Mouse (Mus musculus) Muller cell, postnatal 12 days (primary cell): ENCODE data around the gene Lonp2.

Experiments used
- DNase-seq: peaks from one replicate; pipeline ENCODE4 v3.0.0-alpha.2; 2015; ENCODE audit errors: inconsistent ontology term

The Lonp2 gene

DNA sequence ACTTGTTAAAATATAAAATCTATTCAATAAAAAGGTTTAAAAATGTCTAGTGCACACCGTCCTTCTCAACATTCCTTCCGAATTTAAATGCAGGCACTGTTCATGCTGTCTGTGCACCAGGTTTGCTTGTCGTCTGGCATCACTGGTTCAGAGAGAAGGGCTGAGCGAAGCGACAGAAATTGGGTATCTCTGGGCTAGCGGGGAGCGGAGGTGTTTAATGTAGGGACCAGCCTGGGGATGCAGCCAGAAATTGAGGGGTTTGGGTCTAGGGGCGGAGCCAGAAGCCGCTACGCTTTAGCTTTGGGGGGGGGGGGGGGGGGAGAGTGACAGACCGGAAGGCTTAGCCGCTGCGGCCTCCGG lies 312 bp upstream of the Lonp2 start:
- no peak for DNase-seq

DNA sequence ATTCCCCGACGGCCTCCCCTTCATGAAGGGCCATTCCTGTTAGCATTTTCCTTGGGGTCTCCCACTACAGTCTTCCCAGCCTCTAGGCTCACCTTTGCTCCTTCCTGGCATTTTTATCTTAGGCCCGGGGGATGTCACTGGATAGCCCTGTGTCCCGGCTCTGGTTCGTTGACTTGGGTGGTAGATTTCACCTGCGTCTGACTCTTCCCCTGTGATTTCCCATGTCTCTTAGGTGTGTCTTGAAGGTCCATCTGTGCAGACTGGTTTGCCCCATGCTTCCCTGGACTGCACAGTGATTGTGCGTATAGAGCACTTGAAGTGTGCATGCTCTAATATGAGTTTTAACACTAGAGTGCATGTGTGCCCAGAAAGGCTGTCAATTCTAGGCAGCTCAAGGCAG lies 1.1 kb downstream of the Lonp2 start:
- no peak for DNase-seq

DNA sequence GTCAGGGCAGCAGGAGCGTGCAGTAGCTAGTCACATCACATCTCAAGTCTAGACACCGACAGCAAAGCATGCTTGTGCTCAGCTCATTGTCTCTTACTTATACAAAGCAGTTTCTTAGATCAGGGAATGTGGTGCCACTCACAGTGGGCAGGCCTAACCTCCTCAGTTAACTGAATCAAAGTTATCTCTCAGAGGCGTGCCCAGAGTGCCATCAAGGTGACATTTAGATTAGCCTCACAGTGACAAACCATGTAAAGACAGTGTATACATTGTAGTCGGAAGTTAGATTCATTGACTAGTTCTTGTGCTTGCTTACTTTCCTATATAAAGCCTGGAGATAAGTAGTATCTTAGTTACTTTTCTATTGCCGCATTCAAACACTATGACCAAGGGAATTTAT lies 6.4 kb downstream of the Lonp2 start:
- no peak for DNase-seq

DNA sequence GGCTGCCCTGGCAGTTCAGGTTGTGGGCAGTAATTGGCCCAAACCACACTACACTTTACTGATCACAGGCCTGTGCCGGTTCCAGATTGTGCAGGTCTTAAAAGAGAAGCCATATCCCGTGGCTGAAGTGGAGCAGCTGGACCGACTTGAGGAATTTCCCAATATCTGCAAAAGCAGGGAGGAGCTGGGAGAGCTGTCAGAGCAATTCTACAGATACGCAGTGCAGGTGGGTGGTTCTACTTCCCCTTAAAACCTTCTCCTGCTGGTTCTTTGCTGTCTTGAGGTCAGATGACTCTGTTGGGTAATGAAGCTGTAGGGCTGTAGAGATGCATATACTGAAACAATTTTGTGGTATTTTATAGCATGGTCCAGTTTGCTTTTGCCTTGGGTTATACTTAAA lies 7.6 kb downstream of the Lonp2 start:
- DNase-seq = no peak

DNA sequence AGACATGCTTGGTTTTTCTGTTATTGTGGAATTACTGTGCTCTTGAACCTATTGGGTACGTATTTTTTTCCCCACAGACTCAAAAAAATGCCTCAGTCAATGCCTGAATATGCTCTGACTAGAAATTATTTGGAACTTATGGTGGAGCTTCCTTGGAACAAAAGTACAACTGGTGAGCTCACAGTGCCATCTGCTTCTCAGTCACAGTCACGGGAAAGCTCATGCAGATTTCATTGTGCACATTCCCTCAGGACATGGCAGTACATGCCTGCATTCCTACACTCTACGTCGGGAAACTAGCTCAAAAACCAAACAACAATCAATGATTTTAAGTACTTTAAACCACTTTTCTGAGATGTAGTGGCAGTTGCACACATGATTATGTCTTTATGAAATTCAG lies 14.0 kb downstream of the Lonp2 start:
- no peak for DNase-seq

DNA sequence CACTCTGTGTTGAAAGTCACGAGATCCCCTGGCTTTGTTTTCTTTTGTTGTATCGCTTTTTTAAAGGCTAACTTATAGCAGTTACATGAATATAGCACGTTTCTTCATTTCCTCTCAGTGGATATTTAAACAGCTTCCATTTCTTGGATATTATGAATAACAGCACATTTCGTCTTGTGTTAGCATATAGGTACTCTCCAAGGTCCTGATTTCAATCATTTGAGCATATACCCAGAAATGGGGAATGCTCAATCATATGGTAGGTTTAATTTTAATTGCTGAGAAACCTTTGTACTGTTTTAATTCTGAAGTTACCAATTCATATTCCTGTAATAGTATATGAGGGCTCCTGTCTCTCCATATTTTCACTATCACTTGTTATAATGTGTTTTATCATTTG lies 15.1 kb downstream of the Lonp2 start:
- DNase-seq = no peak

DNA sequence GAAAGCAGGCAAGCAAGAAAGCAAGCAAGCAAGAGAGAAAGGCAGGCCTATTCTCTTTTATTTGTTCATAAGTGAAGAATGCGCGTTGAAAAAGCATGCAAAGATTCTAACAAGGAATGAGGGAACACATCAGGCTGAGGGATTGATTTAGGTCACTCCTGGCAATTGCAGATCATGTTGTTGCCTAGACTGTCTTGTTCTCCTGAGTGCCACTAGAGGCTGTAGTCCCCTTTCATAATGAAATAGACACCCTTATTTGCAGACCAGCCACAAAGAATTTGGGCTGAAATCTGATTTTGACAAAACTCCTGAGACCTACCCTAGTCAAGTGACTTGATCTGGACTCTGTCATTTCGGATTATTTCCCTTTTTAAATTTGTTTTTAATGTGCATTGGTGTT lies 18.8 kb downstream of the Lonp2 start:
- DNase-seq = no peak

DNA sequence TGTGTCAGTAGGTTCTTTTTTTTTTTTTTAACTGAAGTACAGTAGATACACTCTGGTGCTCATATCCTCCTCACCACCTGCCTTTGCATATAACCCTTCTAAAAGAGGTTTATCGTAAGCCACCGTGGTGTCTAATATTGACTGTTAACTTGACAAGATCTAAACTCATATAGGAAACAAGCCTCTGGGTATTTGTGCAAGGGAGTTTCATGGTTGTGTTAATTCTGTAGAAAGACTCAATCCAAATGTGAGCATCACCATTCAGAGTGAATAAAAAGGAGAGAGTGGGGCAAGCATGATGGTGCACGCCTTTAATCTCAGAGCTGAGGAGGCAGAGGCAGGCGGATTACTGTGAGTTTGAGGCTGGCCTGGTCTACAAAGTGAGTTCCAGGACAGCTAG lies 20.8 kb downstream of the Lonp2 start:
- no peak for DNase-seq

DNA sequence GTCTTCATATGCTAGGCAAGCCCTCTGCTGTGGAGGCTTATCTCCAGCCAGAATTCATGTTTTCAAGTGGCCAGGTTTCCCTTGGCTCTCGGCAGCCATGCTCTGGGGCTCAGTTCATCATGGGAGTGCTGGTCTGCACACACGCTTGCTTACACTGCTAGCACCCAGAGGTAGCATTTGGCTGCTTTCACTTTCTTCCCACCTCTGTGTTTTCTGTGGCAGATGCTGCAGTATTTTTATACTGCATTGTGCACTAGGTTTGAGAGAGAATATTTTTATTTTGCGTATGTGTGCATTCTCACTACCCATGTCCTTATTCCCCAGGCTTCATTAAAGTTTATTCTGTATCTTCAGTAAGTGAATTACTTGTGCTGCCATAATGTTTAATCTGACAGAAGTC lies 23.9 kb downstream of the Lonp2 start:
- DNase-seq = no peak

DNA sequence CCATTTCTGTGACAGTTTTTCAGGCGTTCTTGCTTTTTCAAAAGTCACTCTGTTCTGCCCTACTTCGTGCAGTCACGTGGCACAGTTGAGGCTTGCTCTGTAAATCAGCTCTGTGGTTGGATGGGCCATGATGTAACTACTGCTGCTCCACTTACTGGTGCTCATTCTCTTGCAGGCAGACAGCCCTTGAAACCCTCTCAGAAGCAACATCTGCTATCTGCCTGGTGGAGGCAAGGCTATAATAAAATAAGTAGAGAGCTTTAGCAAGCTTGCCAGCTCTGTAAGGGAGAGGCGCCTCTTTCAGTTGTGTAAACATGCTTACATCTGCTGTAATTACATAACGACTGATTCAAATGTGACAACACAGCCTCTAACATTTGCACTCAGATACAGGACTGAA lies 27.6 kb downstream of the Lonp2 start:
- DNase-seq = peak; percentile 19

DNA sequence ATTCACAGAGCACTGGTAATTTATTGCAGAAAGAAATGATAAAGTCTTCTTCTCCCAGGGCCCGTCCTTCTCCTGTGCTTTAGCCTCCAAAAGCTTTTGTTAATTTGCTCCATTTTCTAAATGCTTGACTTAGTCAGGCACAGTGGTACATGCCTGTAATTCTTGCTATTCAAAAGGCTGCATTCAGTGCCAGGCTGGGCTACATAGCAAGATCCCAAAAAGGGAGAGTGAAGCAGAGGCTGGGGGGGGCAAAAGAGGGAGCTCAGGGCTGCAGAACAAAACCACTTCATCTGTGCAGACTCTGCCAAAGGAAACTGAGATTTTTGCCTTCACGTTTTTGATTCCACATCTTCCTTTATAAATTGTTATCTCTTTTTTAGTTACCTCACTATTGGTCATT lies 28.7 kb downstream of the Lonp2 start:
- peak; percentile 91 for DNase-seq

DNA sequence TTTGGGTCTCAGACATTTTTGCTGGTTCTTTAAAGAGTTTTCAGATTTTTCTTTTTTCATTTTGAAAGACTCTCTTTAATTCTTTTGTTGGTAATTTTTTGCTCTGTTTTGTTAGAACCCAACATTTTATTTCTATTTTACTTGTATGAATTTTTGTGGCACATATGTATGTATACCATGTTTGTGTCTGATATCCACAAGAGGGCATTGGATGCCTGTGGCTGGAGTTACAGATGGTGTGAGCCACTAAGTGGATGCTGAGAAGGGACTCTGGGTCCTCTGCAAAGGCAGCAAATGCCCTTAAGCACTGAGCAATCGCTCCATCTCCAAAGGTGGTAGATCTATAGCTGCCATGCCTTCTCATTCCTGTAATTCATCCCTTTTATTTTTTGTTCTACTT lies 30.7 kb downstream of the Lonp2 start:
- no peak for DNase-seq

DNA sequence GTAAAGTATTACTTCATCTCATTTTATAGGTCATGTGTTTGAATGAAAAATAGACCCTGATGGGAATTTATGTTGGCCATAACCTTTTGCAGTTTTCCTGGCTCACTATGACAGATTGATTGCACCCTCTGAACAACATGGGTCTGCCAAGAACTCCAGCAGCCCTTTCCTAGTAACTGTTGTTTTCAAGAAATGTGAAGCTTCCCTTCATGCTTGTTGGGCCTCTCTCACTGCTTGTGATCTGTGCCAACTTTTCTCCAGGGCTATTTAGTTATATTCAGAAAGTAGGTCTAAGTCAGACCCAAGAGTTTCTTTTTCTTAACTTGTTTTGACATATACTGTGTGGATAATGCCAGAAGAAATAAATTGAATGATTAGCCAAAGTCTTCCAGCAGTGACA lies 44.9 kb downstream of the Lonp2 start:
- DNase-seq = no peak

DNA sequence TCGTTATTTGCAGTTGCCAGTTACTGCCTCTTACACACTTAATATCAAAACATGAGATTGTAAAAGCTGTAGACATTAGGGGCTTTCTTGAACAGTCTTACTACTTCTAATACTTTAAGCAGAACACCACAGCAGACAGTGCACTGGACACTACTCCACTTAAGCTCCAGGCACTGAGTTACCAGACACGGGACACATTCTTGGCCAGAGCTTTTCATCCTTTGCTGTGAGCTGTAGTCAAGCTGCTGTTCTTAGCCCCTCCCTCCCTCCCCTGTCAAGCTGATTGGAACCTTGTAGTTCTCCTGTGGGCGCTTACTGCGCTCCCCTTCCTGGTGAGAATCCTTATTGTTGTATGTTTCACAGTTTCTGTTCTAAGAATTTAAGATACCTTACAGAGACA lies 45.4 kb downstream of the Lonp2 start:
- DNase-seq = no peak

DNA sequence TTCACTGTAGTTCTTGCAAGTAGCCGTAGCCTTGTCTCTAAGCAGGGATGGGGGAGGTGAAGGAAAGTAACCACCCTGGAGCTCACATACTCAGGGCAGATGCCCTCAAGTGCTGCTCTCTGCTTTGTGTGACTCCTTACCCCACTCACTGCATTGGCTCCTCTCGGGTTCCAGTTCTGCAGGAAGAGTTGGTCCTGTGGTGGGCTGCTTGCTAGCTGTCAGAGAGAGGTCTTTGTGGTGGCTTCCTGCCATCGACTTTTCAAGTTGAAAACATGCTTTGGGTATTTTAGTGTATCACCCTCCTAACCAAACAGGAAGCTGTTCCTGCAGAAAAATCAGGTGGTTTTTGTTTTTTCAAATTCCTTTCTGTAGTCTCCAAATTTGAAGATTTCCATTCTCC lies 62.8 kb downstream of the Lonp2 start:
- DNase-seq = no peak

DNA sequence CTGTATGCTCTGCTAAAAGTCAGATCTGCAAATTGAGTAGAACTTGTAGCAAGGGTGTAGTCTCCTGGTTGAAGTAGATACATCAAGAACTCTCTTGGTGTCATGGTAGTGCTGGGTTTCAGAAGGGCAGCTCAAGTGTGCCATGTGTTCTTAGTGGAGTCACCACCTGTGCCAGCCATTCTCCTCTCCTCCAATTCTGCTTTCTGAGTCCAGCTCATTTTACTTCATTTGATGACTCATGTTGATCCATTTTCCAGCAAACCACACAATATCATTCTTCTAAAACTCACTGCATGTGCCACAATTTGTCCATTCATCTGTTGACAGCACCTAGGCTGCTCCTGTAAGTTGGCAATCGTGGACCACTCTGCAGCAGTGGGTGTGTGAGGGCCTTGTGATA lies 68.3 kb downstream of the Lonp2 start:
- DNase-seq = peak; percentile 47

DNA sequence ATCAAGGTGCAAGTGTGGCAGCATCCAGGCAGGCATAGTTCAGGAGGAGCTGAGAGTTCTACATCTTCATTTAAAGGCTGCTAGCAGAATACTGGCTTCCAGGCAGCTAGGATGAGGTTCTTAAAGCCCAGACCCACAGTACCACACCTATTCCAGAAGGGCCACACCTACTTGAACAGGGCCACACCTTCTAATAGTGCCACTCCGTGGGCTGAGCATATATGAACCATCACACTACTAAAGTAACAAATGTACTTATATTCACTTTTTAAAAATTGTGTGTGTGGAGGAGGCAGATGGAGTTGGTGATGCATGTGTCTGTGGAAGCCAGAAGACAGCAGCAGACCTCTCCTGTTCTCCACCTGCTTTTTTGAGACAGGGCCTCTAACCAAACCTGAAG lies 70.2 kb downstream of the Lonp2 start:
- no peak for DNase-seq

DNA sequence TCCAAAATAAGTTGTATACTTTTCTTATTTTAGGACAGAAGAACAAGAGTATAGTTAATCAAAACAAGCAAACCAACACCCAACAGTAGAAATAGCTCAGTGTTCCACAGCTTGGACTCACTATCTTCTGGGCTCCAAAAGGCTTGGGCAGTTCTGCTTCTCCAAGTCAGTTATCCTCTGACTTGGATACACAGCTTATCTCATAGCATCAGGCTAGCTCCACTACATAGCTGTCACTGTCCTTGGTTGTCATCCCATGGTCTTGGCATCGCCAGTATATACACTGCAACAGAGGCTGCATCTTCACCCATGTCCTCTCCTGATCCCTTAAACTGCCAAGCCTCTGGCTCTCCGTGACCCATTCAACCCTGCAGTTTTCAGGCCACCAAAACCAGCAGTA lies 71.9 kb downstream of the Lonp2 start:
- no peak for DNase-seq

DNA sequence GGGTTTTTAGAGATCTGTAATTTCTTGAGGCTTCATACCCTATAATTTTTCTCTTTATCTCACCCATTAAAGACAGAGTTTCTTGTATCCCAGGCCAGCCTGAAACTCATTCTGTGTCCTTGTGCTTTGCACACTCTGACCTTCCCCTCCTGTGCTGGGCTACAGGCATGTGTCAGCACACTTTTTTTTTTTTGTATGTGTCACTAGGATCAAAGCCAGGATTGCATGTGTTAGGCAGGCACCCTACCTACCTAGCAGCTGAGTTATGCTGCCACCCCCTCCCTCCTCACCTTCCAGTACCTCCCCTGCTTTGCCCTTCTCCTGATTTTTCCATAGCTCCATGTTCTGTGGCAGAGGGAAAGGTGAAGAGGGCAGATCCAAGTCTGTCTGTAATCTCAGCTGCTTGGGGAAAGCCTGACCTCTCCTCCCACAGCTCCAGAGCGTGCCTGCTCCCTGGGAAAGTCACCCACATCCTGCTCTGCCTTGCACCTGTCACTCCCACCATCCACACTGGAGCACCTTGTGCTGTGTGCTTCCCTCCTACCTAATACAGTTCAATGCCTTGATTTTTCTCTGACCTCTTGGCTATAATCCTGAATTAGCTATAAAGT lies 75.1 kb downstream of the Lonp2 start:
- DNase-seq = no peak

DNA sequence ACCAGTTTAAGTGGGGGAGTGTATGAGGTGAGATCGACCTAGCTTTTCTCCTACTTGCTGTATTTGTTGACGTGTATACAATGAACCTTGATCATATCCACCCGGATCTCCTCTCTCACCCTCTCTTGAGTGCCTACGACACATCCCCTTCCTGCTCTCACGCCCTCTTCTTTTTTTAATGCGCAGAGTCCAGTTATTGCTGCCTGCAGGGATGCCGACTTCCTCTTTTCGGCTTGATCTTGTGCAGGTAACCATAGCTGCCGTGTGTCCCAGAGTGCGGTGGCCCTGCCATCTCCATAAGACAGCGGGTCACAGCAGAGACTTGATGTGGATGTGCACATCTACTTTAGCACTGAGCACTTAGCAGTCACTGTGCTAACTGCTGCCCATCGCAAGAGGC lies 75.6 kb downstream of the Lonp2 start:
- DNase-seq = no peak

DNA sequence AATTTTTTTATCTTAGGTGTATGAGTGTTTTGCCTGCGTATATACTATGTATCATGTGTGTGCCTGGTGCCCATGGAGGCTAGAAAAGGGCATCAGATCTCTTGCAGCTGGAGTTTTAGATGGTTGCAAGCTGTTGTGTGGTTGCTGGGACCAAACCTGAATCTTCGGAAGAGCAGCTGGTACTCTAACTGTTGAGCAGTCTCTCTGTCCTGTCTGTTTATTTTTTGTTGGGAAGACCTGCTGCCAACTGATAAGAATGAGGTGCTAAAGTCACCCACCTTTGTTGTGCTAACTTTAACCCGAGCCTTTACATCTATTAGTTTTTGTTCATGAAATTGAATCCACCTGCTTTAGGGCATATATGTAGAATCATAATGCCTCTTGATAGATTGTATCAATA lies 78.6 kb downstream of the Lonp2 start:
- DNase-seq = no peak

DNA sequence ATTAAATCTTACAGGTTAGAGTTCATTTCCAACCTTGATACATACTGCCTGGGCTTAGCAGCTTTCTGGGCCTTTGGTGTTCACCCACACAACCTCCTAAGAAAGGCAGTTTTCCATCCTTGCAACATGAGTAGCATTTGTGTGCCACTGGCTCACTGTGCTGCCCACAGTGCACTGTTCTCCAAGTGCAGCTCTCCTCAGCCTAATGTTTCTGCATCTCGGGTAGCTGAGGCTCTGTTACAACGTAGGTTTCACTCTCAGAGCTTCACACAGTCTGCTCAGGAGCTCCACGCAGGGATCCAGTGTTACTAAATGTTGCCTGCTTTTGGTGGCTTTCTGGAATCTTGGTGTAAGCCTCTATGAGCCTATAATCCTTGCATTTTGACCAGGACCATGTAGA lies 81.5 kb downstream of the Lonp2 start:
- DNase-seq = no peak

DNA sequence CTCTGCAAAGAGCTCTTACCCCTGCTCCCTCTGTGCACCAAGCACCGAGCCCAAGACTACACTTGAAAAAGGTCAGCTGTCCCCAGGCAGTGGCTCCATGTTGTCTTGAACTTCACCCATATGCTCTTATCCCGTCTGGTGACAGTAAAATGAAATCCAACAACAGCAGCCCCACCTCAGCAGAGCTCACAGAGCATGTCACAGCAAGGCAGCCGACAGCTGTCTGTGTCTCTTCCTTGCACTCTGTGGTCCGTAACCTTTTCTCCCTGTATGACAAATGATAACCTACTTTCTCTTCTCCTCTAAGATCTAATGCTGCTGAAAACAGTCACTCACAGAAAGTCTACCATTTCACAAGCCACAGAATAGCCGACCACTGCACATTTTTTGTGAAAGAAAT lies 82.9 kb downstream of the Lonp2 start:
- DNase-seq = no peak

DNA sequence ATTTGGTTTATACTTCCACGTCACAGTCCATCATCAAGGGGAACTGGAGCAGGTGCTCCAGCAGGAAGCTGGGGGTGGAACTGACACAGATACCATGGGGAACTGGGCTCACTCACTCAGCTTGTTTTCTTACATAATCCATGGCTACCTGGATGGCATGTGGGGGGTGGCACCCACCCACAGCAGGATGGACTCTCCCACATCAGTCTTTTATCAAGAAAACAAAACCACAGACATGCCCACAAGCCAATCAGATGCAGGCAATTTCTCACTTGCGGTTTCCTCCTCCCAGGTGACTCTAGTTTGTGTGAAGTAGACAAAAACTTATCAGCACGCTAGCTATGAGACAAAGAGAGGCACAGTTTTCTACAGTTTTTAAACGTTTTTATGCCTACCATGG lies 84.0 kb downstream of the Lonp2 start:
- DNase-seq = no peak

DNA sequence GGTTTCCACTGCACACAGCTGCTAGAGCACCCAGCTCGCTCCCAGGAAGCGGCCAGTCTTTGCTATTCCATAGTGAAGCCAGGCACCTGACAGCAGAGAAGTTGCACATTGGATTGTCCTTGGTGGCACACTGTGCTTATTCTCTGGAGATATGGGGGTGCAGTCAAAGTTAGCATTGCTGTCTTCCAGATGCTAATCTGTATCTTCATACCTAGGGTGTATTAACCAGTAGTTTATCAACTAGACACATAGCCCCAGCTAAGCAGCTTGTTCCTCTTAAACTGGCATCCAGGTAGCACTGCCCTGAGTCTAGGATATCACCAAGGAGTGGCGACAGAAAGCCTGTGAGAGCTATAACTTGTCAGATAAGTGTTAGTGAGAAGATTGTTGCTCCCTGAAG lies 88.8 kb downstream of the Lonp2 start:
- no peak for DNase-seq
